Mouse (Mus musculus) thymus, adult 2 months (tissue): ENCODE measurements around the gene Rgs9bp.

ENCODE experiments used
- CTCF ChIP-seq: fragments of 200-500 bp; IDR thresholded peaks from 2 replicates; pipeline ENCODE4 v1.5.1; 2012; ENCODE audit warnings: mild to moderate bottlenecking, control low read depth, low read length, moderate library complexity, borderline replicate concordance; ENCODE audit not compliant: control insufficient read depth, poor library complexity, insufficient read depth; ENCODE audit errors: extremely low read depth
- POLR2A ChIP-seq: fragments of 200-500 bp; IDR thresholded peaks from 2 replicates; pipeline ENCODE4 v1.6.1; 2012; ENCODE audit warnings: mild to moderate bottlenecking, low read length, control low read depth, moderate library complexity; ENCODE audit not compliant: control insufficient read depth, poor library complexity, insufficient read depth; ENCODE audit errors: extremely low read depth

GRCm38 (mm10) chr7:35606816-35607215, 21.4 kb upstream of the Rgs9bp start:
- TF ChIP-seq CTCF: no peak
- no peak for TF ChIP-seq POLR2A
